27 mouse cellular contexts compared by ENCODE assay signal in genomic region chr5:134989166-134989565, GRCm38 (mm10). TPM values are rescaled to one million over a fixed set of nuclear protein-coding genes. Genes with fewer than 3 reads are reported as not detected.
DNase-seq lines count a peak whose midpoint lies in the region; ATAC-seq and TF ChIP-seq lines count a peak whose summit lies in the region.
"Had no signal": no experiment of that assay in that cellular context is flagged by ENCODE, and none has a peak within 500 bp of the region (broad histone marks: within the 10 kb centered on the region; RNA-seq: fewer than 3 reads in every experiment).

No protein-coding gene starts in this region.

- in situ Hi-C loops in CH12.LX (cut with MboI; ENCODE audit: low pct_ligation_motif_present, low pct_unique_long_range_greater_than_20kb, low sequenced_read_pairs): no loop called here

- H3K9me3 ChIP-seq in kidney, embryonic 15.5 days (replicated peaks): no peaks in the 10 kb centered on the region
- no peaks in the 10 kb centered on the region for H3K9me3 ChIP-seq in lung, embryonic 16.5 days (ENCODE audit: control insufficient read depth, low read length)
- H3K9me3 ChIP-seq in CH12.LX (replicated peaks; ENCODE audit: low read length): peaks cover 9% of the 10 kb centered on the region
- no peaks in the 10 kb centered on the region for H3K9me3 ChIP-seq in intestine, postnatal 0 days (ENCODE audit: control insufficient read depth)
- H3K9me3 ChIP-seq: forebrain, embryonic 12.5 days; hindbrain, embryonic 15.5 days; limb, embryonic 13.5 days; midbrain, embryonic 13.5 days had no signal

- H3K4me1 ChIP-seq in kidney, embryonic 15.5 days: peaks cover 29% of the 10 kb centered on the region
- H3K4me1 ChIP-seq in lung, embryonic 16.5 days (replicated peaks; ENCODE audit: control insufficient read depth, insufficient read depth, low read length): peaks cover 16% of the 10 kb centered on the region
- 0 out of 4 replicates have a peak, but pooled peaks cover 0 to 3% of the 10 kb centered on the region in 2 experiments for H3K4me1 ChIP-seq in CH12.LX (ENCODE audit: control insufficient read depth in 1 of 2, insufficient read depth in 2 of 2)
- H3K4me1 ChIP-seq in intestine, postnatal 0 days (replicated peaks; ENCODE audit: control insufficient read depth, insufficient read depth, low read length): peaks cover 11% of the 10 kb centered on the region; the same call in 1 of the 2 replicates

- no peaks in the 10 kb centered on the region for H3K79me2 ChIP-seq in CH12.LX (replicated peaks; ENCODE audit: control insufficient read depth, extremely low read depth, insufficient read depth, poor library complexity, severe bottlenecking)

- WGBS in kidney, embryonic 15.5 days: 30% methylated on average over 11 of the region's 11 CpGs
- 39% methylated on average over 11 of the region's 11 CpGs for WGBS in lung, embryonic 16.5 days
- WGBS in intestine, postnatal 0 days: 43% methylated on average over 11 of the region's 11 CpGs

- peak overlapping the region; percentile 38 for H3K4me2 ChIP-seq in kidney, embryonic 15.5 days
- H3K4me2 ChIP-seq in lung, embryonic 16.5 days (ENCODE audit: low read depth, low read length): peak overlapping the region; percentile 59
- H3K4me2 ChIP-seq in CH12.LX (ENCODE audit: insufficient read depth, low read depth, poor library complexity, severe bottlenecking): peak overlapping the region; percentile 24
- peak overlapping the region; percentile 74 for H3K4me2 ChIP-seq in intestine, postnatal 0 days (replicated peaks; ENCODE audit: low read depth)
- H3K4me2 ChIP-seq: forebrain, embryonic 12.5 days; hindbrain, embryonic 15.5 days; limb, embryonic 13.5 days; midbrain, embryonic 13.5 days had no signal

- no peak for ATAC-seq in kidney, embryonic 15.5 days (replicated peaks; ENCODE audit: low FRiP score)
- no peak for ATAC-seq in lung, embryonic 16.5 days (ENCODE audit: low read depth)
- no peak for ATAC-seq in intestine, postnatal 0 days
- ATAC-seq: midbrain, embryonic 13.5 days had no signal

- no peak for TF ChIP-seq CTCF in CH12.LX (conservative IDR thresholded peaks at IDR 0.05 in 1 of 2, IDR thresholded peaks at IDR 0.05 in 1 of 2; ENCODE audit: low read depth in 2 of 2, low read length in 2 of 2)
- no peak for TF ChIP-seq CTCF in intestine, postnatal 0 days (IDR thresholded peaks at IDR 0.05; ENCODE audit: low read depth)
- TF ChIP-seq CTCF in left cerebral cortex, adult 2 months (IDR thresholded peaks at IDR 0.05): no peak

- DNase-seq in kidney, postnatal 4 days: no peak
- no peak for DNase-seq in lung, postnatal 10 days
- no peak for DNase-seq in CH12.LX (ENCODE audit: extremely low read depth)
- DNase-seq in Muller cell, postnatal 12 days (ENCODE audit: inconsistent ontology term): no peak
- DNase-seq in left cerebral cortex, adult 2 months (ENCODE audit: extremely low spot score in 1 of 2, low spot score in 2 of 2): no peak
- DNase-seq: adrenal gland, adult 2 months; cerebellum, adult 11 months; cerebellum, postnatal 10 days; gastrocnemius, postnatal 36 days; heart, postnatal 36 days; kidney, adult 11 months; kidney, postnatal 14 days; thymus, postnatal 36 days had no signal

- H3K27ac ChIP-seq in kidney, embryonic 15.5 days: no peak overlapping the region
- H3K27ac ChIP-seq in lung, embryonic 16.5 days (ENCODE audit: low read length): peak overlapping the region; percentile 41
- H3K27ac ChIP-seq in CH12.LX (ENCODE audit: insufficient read depth, low read depth): no peak overlapping the region
- H3K27ac ChIP-seq in intestine, postnatal 0 days (ENCODE audit: low read depth, low read length): peak overlapping the region; percentile 31; the same call in 1 of the 2 replicates
- H3K27ac ChIP-seq in left cerebral cortex, adult 2 months: no peak overlapping the region
- H3K27ac ChIP-seq: forebrain, embryonic 12.5 days; hindbrain, embryonic 15.5 days; limb, embryonic 13.5 days; liver, embryonic 14.5 days; midbrain, embryonic 13.5 days had no signal

- TF ChIP-seq EP300 in CH12.LX (IDR thresholded peaks at IDR 0.05; ENCODE audit: low read length): peak; percentile 48; the same call in 1 of the 2 replicates

- peaks cover 58% of the 10 kb centered on the region for H3K27me3 ChIP-seq in kidney, embryonic 15.5 days
- H3K27me3 ChIP-seq in lung, embryonic 16.5 days (ENCODE audit: control insufficient read depth, insufficient read depth, low read depth, low read length): peaks cover 35% of the 10 kb centered on the region
- peaks cover 57% of the 10 kb centered on the region for H3K27me3 ChIP-seq in CH12.LX (replicated peaks)
- peaks cover 11% of the 10 kb centered on the region; the same call in 1 of the 2 replicates for H3K27me3 ChIP-seq in intestine, postnatal 0 days (replicated peaks; ENCODE audit: control insufficient read depth, insufficient read depth, low read length)

- H3K9ac ChIP-seq in kidney, embryonic 15.5 days: no peak overlapping the region
- H3K9ac ChIP-seq in lung, embryonic 16.5 days (ENCODE audit: low read length): peak overlapping the region; percentile 62
- H3K9ac ChIP-seq in CH12.LX (ENCODE audit: insufficient read depth, low read depth): 0 out of 2 replicates have a peak overlapping the region, but pooled peaks have one; percentile 8
- H3K9ac ChIP-seq in intestine, postnatal 0 days (ENCODE audit: low read depth, low read length): peak overlapping the region; percentile 22; the same call in 1 of the 2 replicates
- H3K9ac ChIP-seq: forebrain, embryonic 12.5 days; hindbrain, embryonic 15.5 days; limb, embryonic 13.5 days; liver, embryonic 14.5 days; midbrain, embryonic 13.5 days had no signal

- TF ChIP-seq POLR2A in CH12.LX (IDR thresholded peaks at IDR 0.05; ENCODE audit: low read depth, low read length): no peak

- dilution Hi-C loops in CH12.LX (cut with MboI; ENCODE audit: extremely low pct_ligation_motif_present, extremely low pct_unique_long_range_greater_than_20kb, low sequenced_read_pairs): no loop called here

- H3K4me3 ChIP-seq in kidney, embryonic 15.5 days (replicated peaks): peak overlapping the region; percentile 20; the same call in 1 of the 2 replicates
- peak overlapping the region; percentile 59 for H3K4me3 ChIP-seq in lung, embryonic 16.5 days (ENCODE audit: low read length)
- no peak overlapping the region for H3K4me3 ChIP-seq in CH12.LX (replicated peaks in 1 of 3; ENCODE audit: low read depth in 2 of 3, low read length in 2 of 3, poor library complexity in 1 of 3)
- peak overlapping the region; percentile 7; the same call in 1 of the 2 replicates for H3K4me3 ChIP-seq in intestine, postnatal 0 days (ENCODE audit: low read depth, low read length)
- no peak overlapping the region for H3K4me3 ChIP-seq in left cerebral cortex, adult 2 months
- H3K4me3 ChIP-seq: erythroblast, embryonic 14.5 days; forebrain, embryonic 12.5 days; hindbrain, embryonic 15.5 days; limb, embryonic 13.5 days; midbrain, embryonic 13.5 days had no signal

- no peaks in the 10 kb centered on the region for H3K36me3 ChIP-seq in kidney, embryonic 15.5 days
- no peaks in the 10 kb centered on the region; the same call in 1 of the 2 replicates for H3K36me3 ChIP-seq in lung, embryonic 16.5 days (ENCODE audit: control insufficient read depth, insufficient read depth, low read length)
- H3K36me3 ChIP-seq in CH12.LX (replicated peaks in 1 of 2; ENCODE audit: control insufficient read depth in 1 of 2, insufficient read depth in 1 of 2, low read length in 1 of 2): no peaks in the 10 kb centered on the region
- H3K36me3 ChIP-seq in intestine, postnatal 0 days (ENCODE audit: control insufficient read depth, insufficient read depth): no peaks in the 10 kb centered on the region
- H3K36me3 ChIP-seq: forebrain, embryonic 12.5 days; G1E; hindbrain, embryonic 15.5 days; limb, embryonic 13.5 days; midbrain, embryonic 13.5 days had no signal

- intact Hi-C loops in left cerebral cortex, adult 2 months (cut with DNase I): no loop called here

- TF ChIP-seq RAD21 in CH12.LX (IDR thresholded peaks at IDR 0.05; ENCODE audit: low read depth, low read length): no peak

RNA-seq across cellular contexts. Expression of gene Cldn3, which starts 3.2 kb away (rescaled TPM):
- polyA plus RNA-seq in kidney, embryonic 15.5 days (2015; fragmentation: Nextera tagmentation; extraction: Ambion mirVana): 52.9 and 56.3 TPM in 2 replicates
- polyA plus RNA-seq in lung, embryonic 16.5 days (2015; fragmentation: Nextera tagmentation; extraction: Ambion mirVana): 328 and 355 TPM in 2 replicates
- total RNA-seq in CH12.LX (2012; rRNA removed) (not detected in 2 replicates), CH12.LX (2014; rRNA removed) (not detected in 2 replicates)
- polyA plus RNA-seq in CH12.LX (2012; ENCODE audit: insufficient read length, low read depth): not detected in 2 replicates
- 96.0 and 116 TPM in 2 replicates for polyA plus RNA-seq in intestine, postnatal 0 days (2015; fragmentation: Nextera tagmentation; extraction: Ambion mirVana)
- total RNA-seq in left cerebral cortex, adult 2 months (2021): under 1 TPM; 0.81 to 0.82 TPM
- total RNA-seq: G1E; gastrocnemius, postnatal 36 days had no signal

RNA-seq across cellular contexts. Expression of gene Abhd11, which starts 19.8 kb away (rescaled TPM):
- 69.1 and 71.6 TPM in 2 replicates for polyA plus RNA-seq in kidney, embryonic 15.5 days (2015; fragmentation: Nextera tagmentation; extraction: Ambion mirVana)
- 73.3 and 73.4 TPM in 2 replicates for polyA plus RNA-seq in lung, embryonic 16.5 days (2015; fragmentation: Nextera tagmentation; extraction: Ambion mirVana)
- 36.0 and 37.1 TPM in 2 replicates for total RNA-seq in CH12.LX (2012; rRNA removed)
- total RNA-seq in CH12.LX (2014; rRNA removed): 31.2 and 36.6 TPM in 2 replicates
- polyA plus RNA-seq in CH12.LX (2012; ENCODE audit: insufficient read length, low read depth): 29.2 and 32.1 TPM in 2 replicates
- polyA plus RNA-seq in intestine, postnatal 0 days (2015; fragmentation: Nextera tagmentation; extraction: Ambion mirVana): 60.1 and 61.9 TPM in 2 replicates
- 10 to 100 TPM; 31.3 to 39.3 TPM for total RNA-seq in left cerebral cortex, adult 2 months (2021)

RNA-seq across cellular contexts. Expression of gene Stx1a, which starts 34.1 kb away (rescaled TPM):
- 12.1 and 13.8 TPM in 2 replicates for polyA plus RNA-seq in kidney, embryonic 15.5 days (2015; fragmentation: Nextera tagmentation; extraction: Ambion mirVana)
- polyA plus RNA-seq in lung, embryonic 16.5 days (2015; fragmentation: Nextera tagmentation; extraction: Ambion mirVana): 11.8 and 12.4 TPM in 2 replicates
- 2.0 and 2.4 TPM in 2 replicates for total RNA-seq in CH12.LX (2012; rRNA removed)
- 0.81 and 1.1 TPM in 2 replicates for total RNA-seq in CH12.LX (2014; rRNA removed)
- 3.0 and 3.3 TPM in 2 replicates for polyA plus RNA-seq in CH12.LX (2012; ENCODE audit: insufficient read length, low read depth)
- 5.6 and 6.5 TPM in 2 replicates for polyA plus RNA-seq in intestine, postnatal 0 days (2015; fragmentation: Nextera tagmentation; extraction: Ambion mirVana)
- total RNA-seq in left cerebral cortex, adult 2 months (2021): 100 to 1,000 TPM; 340 to 346 TPM

RNA-seq across cellular contexts. Expression of gene Cldn4, which starts 42.4 kb away (rescaled TPM):
- 39.3 and 45.6 TPM in 2 replicates for polyA plus RNA-seq in kidney, embryonic 15.5 days (2015; fragmentation: Nextera tagmentation; extraction: Ambion mirVana)
- 33.0 and 33.1 TPM in 2 replicates for polyA plus RNA-seq in lung, embryonic 16.5 days (2015; fragmentation: Nextera tagmentation; extraction: Ambion mirVana)
- total RNA-seq in CH12.LX (2012; rRNA removed): 0.08 TPM in 1 of 2 replicates, not detected in the other
- total RNA-seq in CH12.LX (2014; rRNA removed): 0.16 and 0.51 TPM in 2 replicates
- 0.17 and 0.31 TPM in 2 replicates for polyA plus RNA-seq in CH12.LX (2012; ENCODE audit: insufficient read length, low read depth)
- 62.1 and 76.6 TPM in 2 replicates for polyA plus RNA-seq in intestine, postnatal 0 days (2015; fragmentation: Nextera tagmentation; extraction: Ambion mirVana)
- total RNA-seq in left cerebral cortex, adult 2 months (2021): not detected
- total RNA-seq: adrenal gland, adult 2 months; gastrocnemius, adult 18-20 months; gastrocnemius, postnatal 36 days; heart, adult 8-10 months; heart, postnatal 36 days; layer of hippocampus, adult 8-10 months; left cerebral cortex, postnatal 25 days had no signal
- polyA plus RNA-seq: adrenal gland, adult 2 months; erythroblast, embryonic 14.5 days; G1E; midbrain, embryonic 13.5 days had no signal

RNA-seq across cellular contexts. Expression of gene Mettl27, which starts 57.0 kb away (rescaled TPM):
- 23.3 and 26.1 TPM in 2 replicates for polyA plus RNA-seq in kidney, embryonic 15.5 days (2015; fragmentation: Nextera tagmentation; extraction: Ambion mirVana)
- polyA plus RNA-seq in lung, embryonic 16.5 days (2015; fragmentation: Nextera tagmentation; extraction: Ambion mirVana): 30.6 and 33.5 TPM in 2 replicates
- 1.7 and 1.9 TPM in 2 replicates for total RNA-seq in CH12.LX (2012; rRNA removed)
- total RNA-seq in CH12.LX (2014; rRNA removed): 0.93 and 1.3 TPM in 2 replicates
- 0.30 and 0.73 TPM in 2 replicates for polyA plus RNA-seq in CH12.LX (2012; ENCODE audit: insufficient read length, low read depth)
- polyA plus RNA-seq in intestine, postnatal 0 days (2015; fragmentation: Nextera tagmentation; extraction: Ambion mirVana): 30.3 and 31.4 TPM in 2 replicates
- 1 to 10 TPM; 7.5 to 9.3 TPM for total RNA-seq in left cerebral cortex, adult 2 months (2021)

Comparison
In these comparisons a context has a peak if more than half of its experiments do, and no peak if none do; other contexts are left out.
1. H3K27ac ChIP-seq: peak in lung, embryonic 16.5 days (single experiment) and intestine, postnatal 0 days (single experiment); none in kidney, embryonic 15.5 days (single experiment), CH12.LX (single experiment) and left cerebral cortex, adult 2 months (single experiment).
2. H3K4me2 ChIP-seq: peak in every context shown above with its lines; median percentile 74 in intestine, postnatal 0 days; 59 in lung, embryonic 16.5 days; 38 in kidney, embryonic 15.5 days; 24 in CH12.LX.
3. H3K4me3 ChIP-seq: peak in kidney, embryonic 15.5 days (single experiment), lung, embryonic 16.5 days (single experiment) and intestine, postnatal 0 days (single experiment); none in CH12.LX (0 of 3) and left cerebral cortex, adult 2 months (single experiment).
4. RNA of gene Cldn3, which starts 3.2 kb away (polyA plus RNA-seq): 328 to 355 TPM in lung, embryonic 16.5 days, 96.0 to 116 TPM in intestine, postnatal 0 days and 52.9 to 56.3 TPM in kidney, embryonic 15.5 days; not detected in CH12.LX; every median in the first group is over 10 times any median in the second.